Mouse (Mus musculus) forebrain, postnatal 0 days (tissue): ENCODE results near the gene Mat1a. TPM values are rescaled to one million over a fixed set of nuclear protein-coding genes. Genes with fewer than 3 reads are reported as not detected.

ENCODE experiments used
- ATAC-seq: fragments of 200-750 bp; cut with Nextera tagmentation; 2 replicates; pipeline ENCODE4 v1.8.0; 2017; ENCODE audit warnings: mild to moderate bottlenecking, moderate library complexity
- DNase-seq: peaks from one replicate; pipeline ENCODE4 v3.0.0-alpha.2; 2015
- H3K27ac ChIP-seq: fragments of 300-500 bp; sonication (generic); 2 replicates; pipeline ENCODE4 v1.5.1; 2014; ENCODE audit warnings: low read depth, mild to moderate bottlenecking, antibody characterized with exemption, low read length, moderate library complexity, mixed read lengths
- H3K27me3 ChIP-seq: fragments of 300-500 bp; sonication (generic); 2 replicates; pipeline ENCODE4 v1.6.1; 2014; ENCODE audit warnings: mild to moderate bottlenecking, low read length, mixed read lengths; ENCODE audit not compliant: insufficient read depth
- H3K36me3 ChIP-seq: fragments of 300-500 bp; sonication (generic); 2 replicates; pipeline ENCODE4 v1.6.1; 2014; ENCODE audit warnings: mild to moderate bottlenecking, moderate library complexity; ENCODE audit not compliant: insufficient read depth
- H3K4me1 ChIP-seq: fragments of 300-500 bp; sonication (generic); 2 replicates; pipeline ENCODE4 v1.6.1; 2014; ENCODE audit warnings: antibody characterized with exemption; ENCODE audit not compliant: insufficient read depth
- H3K4me2 ChIP-seq: fragments of 300-500 bp; sonication (generic); 2 replicates; pipeline ENCODE4 v1.6.1; 2014; ENCODE audit warnings: low read depth, mild to moderate bottlenecking, moderate library complexity
- H3K4me3 ChIP-seq: fragments of 300-500 bp; sonication (generic); 2 replicates; pipeline ENCODE4 v1.5.1; 2014; ENCODE audit warnings: low read depth, low read length, mixed read lengths
- H3K9ac ChIP-seq: fragments of 300-500 bp; sonication (generic); 2 replicates; pipeline ENCODE4 v1.6.1; 2014; ENCODE audit warnings: mild to moderate bottlenecking
- H3K9me3 ChIP-seq: fragments of 300-500 bp; sonication (generic); 2 replicates; pipeline ENCODE4 v1.6.1; 2016; ENCODE audit warnings: low read length
- CTCF ChIP-seq: sonication (generic); IDR thresholded peaks from 2 replicates; pipeline ENCODE4 v1.5.1; 2016; ENCODE audit warnings: antibody characterized with exemption, control low read depth, low read depth
- WGBS: fragments of 180-500 bp; shearing (Covaris S2); extraction: QIAGEN DNeasy Blood & Tissue Kit; methylation state at CpG from one replicate; pipeline ENCODE4 v1.1.7; 2014; 5-methylcytosine and 5-hydroxymethylcytosine counted together
- polyA plus RNA-seq: library from polyadenylated mRNA; unstranded; fragments of >200 nt; fragmentation: Nextera tagmentation; extraction: Ambion mirVana; gene quantifications from 2 replicates; pipeline ENCODE4 v1.2.1, GENCODE M21; 2015
- total RNA-seq: library from RNA; depleted of rRNA; stranded (reverse); fragments of >200 nt; gene quantifications from 2 replicates; pipeline ENCODE4 v1.2.3, GENCODE M21; 2014; rRNA removed

The Mat1a gene
- total RNA-seq: not detected in 2 replicates
- polyA plus RNA-seq: not detected in 2 replicates

DNA sequence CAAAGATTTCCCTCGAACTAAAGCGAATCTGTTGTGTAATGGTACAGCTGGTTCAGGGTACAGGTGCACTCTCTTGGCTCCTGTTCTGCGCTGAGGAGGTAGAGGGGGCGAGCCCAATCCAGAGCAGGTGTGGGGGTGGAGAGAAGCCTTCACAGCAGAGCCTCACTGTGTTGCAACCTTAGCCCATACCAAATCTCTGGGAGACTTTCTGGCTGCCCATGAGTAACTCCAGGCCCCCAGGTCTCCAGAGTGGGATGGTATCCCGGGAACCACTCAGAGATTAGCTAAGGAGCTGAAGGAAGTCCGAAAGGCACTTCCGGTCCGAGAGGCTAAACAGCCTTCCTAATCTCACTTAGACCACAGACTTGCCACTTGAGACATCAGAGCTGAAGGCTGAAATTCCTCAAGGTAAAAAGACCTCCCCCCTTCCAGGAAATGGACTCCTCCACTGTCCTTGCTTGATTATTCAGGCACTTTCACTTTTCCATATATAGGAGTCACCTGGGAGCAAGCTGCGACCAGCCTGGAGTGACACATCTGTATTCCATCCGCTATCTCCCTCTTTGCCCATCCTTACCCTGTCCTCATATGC, at the start of gene Mat1a:
Gene Mat1a, plus strand, starts transcription at position 183 of the 592 bp plus-strand sequence.
- H3K36me3 ChIP-seq: no peaks in the 10 kb centered on the region
- no peak within 1 kb of the TSS for H3K4me3 ChIP-seq
- no peak within 1 kb of the TSS for H3K9ac ChIP-seq
- no peak within 1 kb of the TSS for H3K27ac ChIP-seq
- WGBS: 81% methylated on average over 10 of the region's 10 CpGs
- no peaks in the 10 kb centered on the region for H3K4me1 ChIP-seq
- H3K4me2 ChIP-seq: no peak within 1 kb of the TSS
- no peak for TF ChIP-seq CTCF
- no peaks in the 10 kb centered on the region for H3K9me3 ChIP-seq
- DNase-seq: no peak
- no peak for ATAC-seq
- no peaks in the 10 kb centered on the region for H3K27me3 ChIP-seq

DNA sequence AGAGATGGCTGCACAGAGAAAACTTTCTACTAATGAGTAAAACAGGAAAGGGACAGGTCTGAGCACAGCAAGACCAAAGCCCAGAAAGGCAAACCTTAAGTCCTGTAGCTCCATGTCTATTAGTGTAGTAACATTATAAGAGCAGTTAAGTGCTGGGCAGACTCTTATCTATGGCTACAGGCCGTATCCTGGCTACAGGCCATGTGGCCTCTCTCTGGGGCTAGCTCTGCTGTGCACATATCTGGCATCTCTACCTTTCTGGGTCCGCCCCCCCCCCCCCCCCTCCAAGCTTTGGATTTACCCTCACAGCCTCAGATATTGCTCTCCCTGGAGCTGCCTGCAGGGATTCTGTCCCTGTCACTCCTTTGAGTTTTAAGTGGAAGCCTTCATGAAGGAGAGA, 39.7 kb upstream of the Mat1a start:
- Histone ChIP-seq H3K4me1 (no peaks in the 10 kb centered on the region), H3K4me3 (no peak overlapping the region), H3K9ac (no peak overlapping the region), H3K36me3 (no peaks in the 10 kb centered on the region), H3K27ac (no peak overlapping the region), H3K4me2 (no peak overlapping the region), H3K27me3 (no peaks in the 10 kb centered on the region), H3K9me3 (no peaks in the 10 kb centered on the region)
- 75% methylated on average over 2 of the region's 2 CpGs for WGBS
- ATAC-seq: no peak
- DNase-seq: no peak
- TF ChIP-seq CTCF: no peak

DNA sequence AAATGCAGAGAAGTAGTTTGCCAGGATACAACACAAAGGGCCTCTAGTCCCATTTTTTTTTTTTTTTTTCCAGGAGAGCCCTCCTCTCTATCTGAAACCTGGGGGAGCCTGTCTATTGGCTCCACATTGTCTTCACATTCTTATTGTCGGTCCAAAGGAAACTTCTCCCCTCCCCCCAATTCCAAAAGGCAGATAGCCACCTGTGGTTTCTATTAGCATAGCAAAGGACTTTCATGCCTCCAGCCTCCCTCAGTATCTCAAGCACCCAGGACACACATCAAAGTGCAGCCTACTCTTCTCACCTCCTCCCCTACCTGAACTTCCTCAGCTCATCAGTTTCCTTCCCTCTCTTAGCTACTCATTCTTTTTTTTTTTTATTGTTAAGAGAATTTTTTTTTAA, 38.4 kb upstream of the Mat1a start:
- Histone ChIP-seq H3K4me1 (no peaks in the 10 kb centered on the region), H3K4me3 (no peak overlapping the region), H3K9me3 (no peaks in the 10 kb centered on the region), H3K27me3 (no peaks in the 10 kb centered on the region), H3K4me2 (no peak overlapping the region), H3K36me3 (no peaks in the 10 kb centered on the region), H3K9ac (no peak overlapping the region), H3K27ac (no peak overlapping the region)
- ATAC-seq (no peak), DNase-seq (no peak)
- 16% methylated on average over 1 of the region's 1 CpGs for whole genome bisulfite sequencing
- TF ChIP-seq CTCF: no peak

DNA sequence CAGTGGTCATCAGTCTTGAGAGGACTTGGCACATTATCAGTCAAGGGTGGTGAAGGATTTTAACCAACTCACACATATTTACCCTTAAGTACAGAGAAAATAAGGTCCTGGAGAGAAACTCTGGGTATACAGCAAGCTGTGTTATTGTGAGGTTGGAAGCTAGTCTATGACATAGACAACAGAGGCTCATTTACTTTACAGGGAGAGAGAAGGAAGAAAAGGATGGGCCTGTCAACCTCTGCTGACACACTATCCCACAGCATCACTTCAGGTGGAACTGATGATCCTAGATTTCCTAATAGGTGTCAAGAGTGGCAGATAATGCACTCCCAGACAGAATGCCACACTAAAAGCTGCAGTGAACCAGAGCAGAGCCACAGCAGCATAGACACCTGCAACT, 35.7 kb upstream of the Mat1a start, which contains the start of gene Dydc2:
Gene Dydc2, minus strand, starts transcription at position 101 of the 400 bp plus-strand sequence.
- Histone ChIP-seq H3K36me3 (no peaks in the 10 kb centered on the region), H3K4me3 (no peak within 1 kb of the TSS), H3K9me3 (no peaks in the 10 kb centered on the region), H3K4me1 (0 out of 2 replicates have a peak, but pooled peaks cover 5% of the 10 kb centered on the region), H3K27ac (no peak within 1 kb of the TSS), H3K4me2 (no peak within 1 kb of the TSS), H3K27me3 (no peaks in the 10 kb centered on the region), H3K9ac (no peak within 1 kb of the TSS)
- no peak for TF ChIP-seq CTCF
- ATAC-seq: no peak
- DNase-seq: no peak

DNA sequence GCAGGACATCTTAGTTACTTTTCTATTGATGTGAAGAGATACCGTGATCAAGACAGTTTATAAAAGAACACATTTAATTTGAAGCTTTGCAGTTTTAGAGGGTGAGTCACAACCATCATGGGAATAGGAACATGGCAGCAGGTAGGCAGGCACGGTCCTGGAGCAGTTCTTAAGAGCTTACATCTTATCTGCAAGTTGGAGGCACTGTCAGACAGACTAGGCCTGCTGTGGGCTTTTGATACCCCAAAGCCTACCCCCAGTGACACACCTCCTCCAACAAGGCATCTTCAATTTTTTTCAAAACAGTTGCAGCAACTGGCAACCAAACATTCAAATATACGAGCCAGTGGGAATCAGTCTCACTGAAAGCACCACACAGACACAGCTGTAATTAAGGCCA, 34.5 kb upstream of the Mat1a start:
- no peak for ATAC-seq
- no peak for TF ChIP-seq CTCF

DNA sequence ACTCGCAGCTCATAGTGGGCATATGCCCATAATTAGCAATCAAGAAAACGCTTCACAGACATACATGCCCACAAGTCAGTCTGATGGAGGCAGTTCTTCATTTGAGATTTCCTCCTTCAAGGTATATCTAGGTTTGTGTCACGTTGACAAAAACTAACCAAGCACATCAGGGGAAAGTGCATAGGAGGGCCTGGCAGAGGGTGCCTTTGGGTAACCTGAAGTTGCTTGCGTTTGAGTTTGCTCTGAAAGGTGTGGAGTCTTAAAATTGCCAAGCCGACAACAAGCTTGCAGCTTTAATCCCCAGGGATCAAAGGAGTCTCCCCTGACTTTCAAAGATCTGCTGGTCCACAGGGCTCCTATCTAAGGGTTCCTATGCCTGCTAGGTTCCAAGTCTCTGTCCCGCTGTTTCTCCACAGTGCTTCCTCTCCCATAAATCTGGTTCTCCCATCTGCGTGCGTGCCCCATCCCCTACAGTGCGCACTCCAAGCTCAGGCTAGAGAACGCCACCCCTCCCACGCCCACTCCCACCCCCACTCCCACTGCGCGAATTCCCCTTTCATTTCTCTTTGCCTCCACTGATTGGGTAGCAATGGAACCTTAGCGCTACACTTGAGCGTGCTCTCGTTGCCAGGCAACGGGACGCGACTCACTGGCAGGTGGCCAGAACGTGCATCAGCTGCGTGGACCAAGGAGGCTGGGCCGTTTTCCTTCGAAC, 32.4 kb upstream of the Mat1a start, which contains the start of gene Dydc1:
Gene Dydc1, plus strand, starts transcription at position 683 of the 715 bp plus-strand sequence.
- DNase-seq (peak; percentile 93), ATAC-seq (peak; percentile 97)
- peak within 1 kb of the TSS; percentile 45 for H3K4me3 ChIP-seq
- H3K27ac ChIP-seq: no peak within 1 kb of the TSS
- WGBS: 10% methylated on average over 23 of the region's 23 CpGs
- H3K4me2 ChIP-seq: peak within 1 kb of the TSS; percentile 69
- no peak for TF ChIP-seq CTCF
- H3K36me3 ChIP-seq: no peaks in the 10 kb centered on the region
- H3K4me1 ChIP-seq: 0 out of 2 replicates have a peak, but pooled peaks cover 5% of the 10 kb centered on the region
- no peaks in the 10 kb centered on the region for H3K27me3 ChIP-seq
- peak within 1 kb of the TSS; percentile 31 for H3K9ac ChIP-seq
- no peaks in the 10 kb centered on the region for H3K9me3 ChIP-seq

More for the DNA sequence above, 34.5 kb upstream of the Mat1a start:
- Histone ChIP-seq H3K9ac (no peak overlapping the region), H3K9me3 (no peaks in the 10 kb centered on the region), H3K36me3 (no peaks in the 10 kb centered on the region), H3K27me3 (no peaks in the 10 kb centered on the region), H3K4me2 (no peak overlapping the region), H3K4me3 (no peak overlapping the region), H3K27ac (no peak overlapping the region), H3K4me1 (0 out of 2 replicates have a peak, but pooled peaks cover 5% of the 10 kb centered on the region)
- no peak for DNase-seq
- WGBS: 71% methylated on average over 3 of the region's 3 CpGs

DNA sequence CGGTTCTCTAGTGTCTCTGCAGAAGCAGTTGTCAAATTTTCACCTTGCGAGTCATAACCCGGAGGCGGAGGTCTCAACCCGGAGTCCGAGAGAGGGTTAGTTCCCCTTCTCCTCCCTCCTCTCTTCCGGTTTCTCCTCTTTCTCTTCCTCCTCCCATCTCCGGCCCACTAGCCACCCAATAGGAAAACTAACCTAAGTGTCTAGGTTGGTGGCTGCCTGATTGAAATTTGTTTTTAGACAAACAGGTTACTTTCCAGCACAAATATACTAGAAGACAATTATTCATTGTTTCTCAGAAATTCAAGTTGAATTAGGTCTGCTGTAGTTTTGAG, 31.9 kb upstream of the Mat1a start:
- DNase-seq (no peak), ATAC-seq (no peak; the same call in 1 of the 2 replicates)
- H3K9me3 ChIP-seq: no peaks in the 10 kb centered on the region
- no peaks in the 10 kb centered on the region for H3K36me3 ChIP-seq
- 2% methylated on average over 8 of the region's 8 CpGs for whole genome bisulfite sequencing
- no peak overlapping the region for H3K27ac ChIP-seq
- H3K4me1 ChIP-seq: 0 out of 2 replicates have a peak, but pooled peaks cover 5% of the 10 kb centered on the region
- peak overlapping the region; percentile 45 for H3K4me3 ChIP-seq
- peak overlapping the region; percentile 69 for H3K4me2 ChIP-seq
- TF ChIP-seq CTCF: no peak
- peak overlapping the region; percentile 31 for H3K9ac ChIP-seq
- no peaks in the 10 kb centered on the region for H3K27me3 ChIP-seq
